Mouse (Mus musculus): ENCODE results near the gene Klhl40.

The Klhl40 gene

DNA sequence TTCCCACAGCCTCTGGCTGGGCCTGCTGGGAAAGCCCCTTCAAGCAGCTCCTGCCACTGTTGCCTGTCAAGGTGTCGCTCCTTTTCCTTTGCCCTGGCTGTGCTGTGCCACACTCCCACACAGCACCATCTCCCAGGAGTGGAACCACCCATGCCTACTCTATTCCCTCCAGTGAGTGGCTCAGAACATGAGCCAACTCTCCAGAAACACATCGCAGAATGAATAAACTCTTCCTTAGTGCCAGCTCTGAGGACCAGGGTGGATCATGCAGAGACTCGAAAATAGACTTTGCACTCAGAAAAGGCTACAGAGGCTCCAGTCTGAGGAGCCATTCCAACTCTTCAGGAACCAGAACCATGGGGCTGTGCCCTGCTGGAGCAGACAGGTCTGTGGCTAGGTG, 48.9 kb downstream of the Klhl40 start:
- no peak for DNase-seq (ENCODE audit: low spot score)

DNA sequence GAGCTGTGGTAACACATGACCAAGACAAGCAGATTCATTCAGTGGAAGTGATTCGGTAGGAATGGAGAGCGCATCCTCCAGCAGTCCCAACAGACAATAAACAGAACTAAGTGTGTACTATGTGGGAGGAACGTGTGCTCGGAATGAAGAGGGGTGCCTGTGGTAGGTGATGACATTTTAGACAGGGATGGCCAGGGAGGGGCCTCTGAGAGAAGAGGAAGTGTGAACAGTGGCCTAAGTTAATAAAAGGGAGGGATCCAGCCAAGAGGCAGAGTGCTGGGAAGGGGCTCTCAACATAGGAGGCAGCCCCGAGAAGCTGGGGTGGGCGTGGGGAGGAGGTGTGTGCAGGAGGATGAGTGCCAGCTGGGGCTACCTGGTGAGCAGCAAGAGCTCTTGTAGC, 50.9 kb downstream of the Klhl40 start:
- no peak for DNase-seq (ENCODE audit: low spot score)

DNA sequence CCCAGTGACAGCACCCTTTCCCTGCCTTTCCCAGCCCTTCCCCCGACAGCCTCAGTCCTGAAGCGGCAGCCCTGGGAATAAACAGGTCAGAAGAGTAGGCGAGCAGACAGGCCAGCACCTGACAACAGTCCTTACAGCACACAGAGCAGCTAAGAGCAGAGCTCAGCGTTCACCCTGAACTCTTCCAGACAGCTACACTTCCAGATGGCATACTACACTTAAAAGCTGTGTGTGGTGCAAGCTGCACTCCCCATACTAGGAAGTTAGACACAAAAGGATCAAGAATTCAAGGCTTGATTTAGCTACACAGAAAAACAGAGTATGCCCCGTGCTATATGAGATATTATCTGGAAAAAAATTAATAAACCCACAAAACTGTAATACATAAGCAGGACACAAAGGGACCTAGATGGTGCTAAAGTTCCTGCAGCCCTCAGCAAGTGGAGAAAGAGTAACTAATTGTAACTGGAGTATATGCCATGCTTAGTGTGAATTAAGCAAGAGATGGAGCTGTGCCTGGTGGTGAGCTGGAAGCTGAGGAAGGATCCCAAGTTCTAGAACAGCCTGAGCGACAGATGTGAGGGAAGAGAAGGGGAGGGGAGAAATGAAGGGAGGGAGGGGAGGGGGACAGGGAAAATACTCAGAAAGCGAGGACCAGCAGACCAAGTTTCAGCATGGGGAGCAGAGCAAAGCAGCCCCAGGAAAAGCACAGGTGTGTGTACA, 52.0 kb downstream of the Klhl40 start:
- DNase-seq (ENCODE audit: low spot score) = no peak

- DNase-seq (ENCODE audit: low spot score) = no peak
Measured at GRCm38 (mm10) chr9:121830243-121830955, 53.0 kb downstream of the Klhl40 start.

- DNase-seq (ENCODE audit: low spot score) = no peak
Measured at GRCm38 (mm10) chr9:121830956-121831293, 53.5 kb downstream of the Klhl40 start.
